Comparison of ENCODE assay signal across 11 mouse cellular contexts in genomic region chr1:190334471-190334870, GRCm38 (mm10).
"Had no signal": no experiment of that assay in that cellular context is flagged by ENCODE, and none has a peak within 500 bp of the region (broad histone marks: within the 10 kb centered on the region; RNA-seq: fewer than 3 reads in every experiment).

No protein-coding gene starts in this region.

- ATAC-seq: liver, postnatal 0 days had no signal

- H3K4me2 ChIP-seq: kidney, embryonic 15.5 days; limb, embryonic 12.5 days; liver, embryonic 13.5 days had no signal

- H3K4me3 ChIP-seq: kidney, embryonic 15.5 days; limb, embryonic 12.5 days; liver, embryonic 13.5 days had no signal

- H3K9me3 ChIP-seq: kidney, embryonic 15.5 days; limb, embryonic 12.5 days; liver, embryonic 13.5 days had no signal

- H3K36me3 ChIP-seq: kidney, embryonic 15.5 days; limb, embryonic 12.5 days; liver, embryonic 13.5 days had no signal

- H3K9ac ChIP-seq: kidney, embryonic 15.5 days; limb, embryonic 12.5 days; liver, embryonic 13.5 days; liver, postnatal 0 days had no signal

- H3K27ac ChIP-seq: kidney, embryonic 15.5 days; limb, embryonic 12.5 days; liver, embryonic 13.5 days had no signal

- H3K4me1 ChIP-seq: kidney, embryonic 15.5 days; limb, embryonic 12.5 days; liver, embryonic 13.5 days had no signal

- H3K27me3 ChIP-seq: liver, embryonic 13.5 days had no signal

- DNase-seq: kidney, adult 18-20 months; kidney, postnatal 25 days; liver; liver, embryonic 13.5 days; liver, postnatal 0 days; right cerebral cortex, postnatal 4 days; spleen, adult 18-20 months; thymus, adult 18-20 months; thymus, postnatal 14 days had no signal
